Mouse (Mus musculus) leukemia stem cell, adult 10-12 weeks (primary cell): Measurements from ENCODE around the gene Hexb. TPM values are rescaled to one million over a fixed set of nuclear protein-coding genes. Genes with fewer than 3 reads are reported as not detected.

ENCODE experiments used
- polyA plus RNA-seq: library from polyadenylated mRNA; stranded (reverse); fragments of >175 nt; gene quantifications from 2 replicates; pipeline ENCODE4 v1.2.3, GENCODE M21; 2012; ENCODE audit warnings: low replicate concordance

Hexb gene
- 19.1 and 19.5 TPM in 2 replicates for polyA plus RNA-seq

GRCm38 (mm10) chr13:97197932-97198562 lies at the start of gene Hexb:
TSS of gene Hexb (minus strand) at chr13:97198357.

GRCm38 (mm10) chr13:97240965-97241786 lies 43.0 kb upstream of the Hexb start, which contains the start of gene Enc1:
TSS of gene Enc1 (plus strand) at chr13:97241105.

GRCm38 (mm10) chr13:97137466-97138400 lies 60.4 kb downstream of the Hexb start, which contains the start of the genes Gfm2 and Nsa2:
TSS of gene Gfm2 (plus strand) at chr13:97137937.
TSS of gene Nsa2 (minus strand) at chr13:97137937.

Other genes starting within 250 kb of the Hexb start
- gene 1700029F12Rik, start 164.0 kb downstream of the Hexb start, polyA plus RNA-seq = not detected in 2 replicates
- gene Fam169a, start 131.1 kb downstream of the Hexb start, polyA plus RNA-seq = 0.05 TPM in 1 of 2 replicates, not detected in the other
- not detected in 2 replicates for gene Gm6169, start 99.1 kb downstream of the Hexb start, polyA plus RNA-seq
- gene Gfm2, start 60.4 kb downstream of the Hexb start, polyA plus RNA-seq = 2.1 and 13.3 TPM in 2 replicates
- 8.5 and 12.6 TPM in 2 replicates for gene Nsa2, start 60.4 kb downstream of the Hexb start, polyA plus RNA-seq
- gene Enc1, start 42.7 kb upstream of the Hexb start, polyA plus RNA-seq = 1.1 and 2.6 TPM in 2 replicates